Mouse (Mus musculus) ES-Bruce4 (cell line): ENCODE results near the gene Cux1. TPM values are rescaled to one million over a fixed set of nuclear protein-coding genes. Genes with fewer than 3 reads are reported as not detected.

Source experiments
- H3K27ac ChIP-seq: 2 replicates; pipeline ENCODE4 v1.5.1; 2012; ENCODE audit warnings: low read length, inconsistent platforms; ENCODE audit not compliant: insufficient read depth
- H3K27me3 ChIP-seq: 2 replicates; pipeline ENCODE4 v1.6.1; 2012; ENCODE audit warnings: mild to moderate bottlenecking, low read length, inconsistent platforms; ENCODE audit not compliant: control insufficient read depth, poor library complexity, insufficient read depth, severe bottlenecking
- H3K36me3 ChIP-seq: 2 replicates; pipeline ENCODE4 v1.6.1; 2012; ENCODE audit warnings: inconsistent platforms, mild to moderate bottlenecking, low read length, moderate library complexity; ENCODE audit not compliant: control insufficient read depth, poor library complexity, insufficient read depth, severe bottlenecking
- H3K4me1 ChIP-seq: one replicate; pipeline ENCODE4 v1.8.1; 2011; ENCODE audit warnings: low read length; ENCODE audit not compliant: control insufficient read depth, insufficient read depth
- H3K4me3 ChIP-seq: 2 replicates; pipeline ENCODE4 v1.5.1; 2011; ENCODE audit warnings: low read depth, mild to moderate bottlenecking, low read length
- H3K9ac ChIP-seq: 2 replicates; pipeline ENCODE4 v1.6.1; 2012; ENCODE audit warnings: low read depth, mild to moderate bottlenecking, inconsistent platforms; ENCODE audit not compliant: poor library complexity, severe bottlenecking
- H3K9me3 ChIP-seq: replicated peaks from 2 replicates; pipeline ENCODE4 v1.6.1; 2012; ENCODE audit warnings: mild to moderate bottlenecking, low read length, inconsistent platforms; ENCODE audit not compliant: control insufficient read depth, poor library complexity, insufficient read depth, severe bottlenecking
- CTCF ChIP-seq: IDR thresholded peaks from one replicate; pipeline ENCODE4 v1.8.1; 2011; ENCODE audit warnings: low read depth, low read length
- EP300 ChIP-seq: IDR thresholded peaks from 2 replicates; pipeline ENCODE4 v1.6.1; 2011; ENCODE audit warnings: low read depth, low read length; ENCODE audit not compliant: insufficient read depth
- POLR2A ChIP-seq: IDR thresholded peaks from one replicate; pipeline ENCODE4 v1.8.1; 2011; ENCODE audit warnings: low read length; ENCODE audit not compliant: insufficient read depth
- polyA plus RNA-seq: library from polyadenylated mRNA; stranded (reverse); fragments of >200 nt; gene quantifications from 2 replicates; pipeline ENCODE4 v1.2.4, GENCODE M21; 2011; ENCODE audit warnings: low read depth; ENCODE audit not compliant: missing spikeins, insufficient read depth, insufficient read length

Cux1 gene
- polyA plus RNA-seq, 1 experiment: 37.0 TPM

GRCm38 (mm10) chr5:136332786-136333462 lies 234.4 kb downstream of the Cux1 start:
- Histone ChIP-seq H3K27me3 (no peaks in the 10 kb centered on the region), H3K4me3 (no peak overlapping the region), H3K9ac (no peak overlapping the region), H3K9me3 (no peaks in the 10 kb centered on the region), H3K36me3 (no peaks in the 10 kb centered on the region), H3K27ac (no peak overlapping the region), H3K4me1 (no peaks in the 10 kb centered on the region)
- TF ChIP-seq POLR2A: no peak
- no peak for TF ChIP-seq CTCF
- no peak for TF ChIP-seq EP300

- no peak overlapping the region for H3K9ac ChIP-seq
- no peaks in the 10 kb centered on the region for H3K36me3 ChIP-seq
- TF ChIP-seq CTCF (peak; percentile 44), POLR2A (no peak)
- H3K9me3 ChIP-seq: no peaks in the 10 kb centered on the region
- no peaks in the 10 kb centered on the region for H3K27me3 ChIP-seq
- no peaks in the 10 kb centered on the region for H3K4me1 ChIP-seq
- H3K4me3 ChIP-seq: no peak overlapping the region
- no peak overlapping the region for H3K27ac ChIP-seq
These were observed 239.6 kb downstream of the Cux1 start for GRCm38 (mm10) chr5:136327736-136328135.

GRCm38 (mm10) chr5:136326626-136327025 lies 240.7 kb downstream of the Cux1 start:
- Histone ChIP-seq H3K4me1 (no peaks in the 10 kb centered on the region), H3K4me3 (no peak overlapping the region), H3K27me3 (no peaks in the 10 kb centered on the region), H3K27ac (no peak overlapping the region), H3K9me3 (no peaks in the 10 kb centered on the region), H3K36me3 (no peaks in the 10 kb centered on the region), H3K9ac (no peak overlapping the region)
- no peak for TF ChIP-seq EP300
- TF ChIP-seq CTCF: no peak
- no peak for TF ChIP-seq POLR2A

- Histone ChIP-seq H3K9ac (no peak overlapping the region), H3K36me3 (no peaks in the 10 kb centered on the region), H3K27ac (no peak overlapping the region), H3K9me3 (no peaks in the 10 kb centered on the region), H3K27me3 (no peaks in the 10 kb centered on the region), H3K4me1 (no peaks in the 10 kb centered on the region), H3K4me3 (no peak overlapping the region)
- no peak for TF ChIP-seq POLR2A
- TF ChIP-seq EP300: no peak
- no peak for TF ChIP-seq CTCF
These were observed 242.8 kb downstream of the Cux1 start for GRCm38 (mm10) chr5:136324506-136324905.

- Histone ChIP-seq H3K9ac (no peak overlapping the region), H3K9me3 (no peaks in the 10 kb centered on the region), H3K4me1 (no peaks in the 10 kb centered on the region), H3K4me3 (no peak overlapping the region), H3K27ac (no peak overlapping the region), H3K27me3 (no peaks in the 10 kb centered on the region), H3K36me3 (no peaks in the 10 kb centered on the region)
- TF ChIP-seq EP300 (no peak), CTCF (peak; percentile 27)
These were observed 245.9 kb downstream of the Cux1 start for GRCm38 (mm10) chr5:136321378-136321777.

- TF ChIP-seq CTCF (no peak), POLR2A (no peak), EP300 (no peak)
- Histone ChIP-seq H3K36me3 (no peaks in the 10 kb centered on the region; the same call in 1 of the 2 replicates), H3K4me3 (no peak overlapping the region), H3K27ac (no peak overlapping the region), H3K27me3 (no peaks in the 10 kb centered on the region), H3K4me1 (no peaks in the 10 kb centered on the region), H3K9ac (no peak overlapping the region), H3K9me3 (no peaks in the 10 kb centered on the region; the same call in 1 of the 2 replicates)
These were observed 254.7 kb downstream of the Cux1 start for GRCm38 (mm10) chr5:136312566-136312965.
